8 mouse cellular contexts compared by ENCODE assay signal in genomic region chr19:34483547-34483946, GRCm38 (mm10). TPM values are rescaled to one million over a fixed set of nuclear protein-coding genes. Genes with fewer than 3 reads are reported as not detected.
A peak's percentile ranks its signal among the peaks of the same experiment; 100 is the strongest.
DNase-seq lines count a peak whose midpoint lies in the region; ATAC-seq and TF ChIP-seq lines count a peak whose summit lies in the region.

No protein-coding gene starts in this region.

- DNase-seq in forebrain, postnatal 0 days: peak; percentile 51
- peak; percentile 35 for DNase-seq in neural tube, embryonic 10.5 days (ENCODE audit: extremely low spot score, low spot score)
- DNase-seq in adrenal gland, postnatal 10 days: peak; percentile 69
- peak; percentile 36 for DNase-seq in heart, postnatal 0 days (ENCODE audit: low spot score)
- peak; percentile 88 for DNase-seq in lung, embryonic 14.5 days
- DNase-seq in thymus, postnatal 4 days: peak; percentile 66

- no peaks in the 10 kb centered on the region for H3K27me3 ChIP-seq in forebrain, postnatal 0 days (ENCODE audit: insufficient read depth, low read length)
- H3K27me3 ChIP-seq in forebrain, embryonic 13.5 days: no peaks in the 10 kb centered on the region
- H3K27me3 ChIP-seq in neural tube, embryonic 15.5 days (replicated peaks): no peaks in the 10 kb centered on the region
- H3K27me3 ChIP-seq in heart, postnatal 0 days (ENCODE audit: control insufficient read depth, insufficient read depth, low read length): no peaks in the 10 kb centered on the region
- no peaks in the 10 kb centered on the region for H3K27me3 ChIP-seq in lung, embryonic 14.5 days (ENCODE audit: insufficient read depth, low read length)

- H3K36me3 ChIP-seq in forebrain, postnatal 0 days (ENCODE audit: insufficient read depth): no peaks in the 10 kb centered on the region
- H3K36me3 ChIP-seq in forebrain, embryonic 13.5 days (ENCODE audit: poor library complexity, severe bottlenecking): no peaks in the 10 kb centered on the region
- H3K36me3 ChIP-seq in neural tube, embryonic 15.5 days: no peaks in the 10 kb centered on the region
- H3K36me3 ChIP-seq in heart, postnatal 0 days (replicated peaks; ENCODE audit: control insufficient read depth, insufficient read depth, low read length): no peaks in the 10 kb centered on the region
- no peaks in the 10 kb centered on the region for H3K36me3 ChIP-seq in lung, embryonic 14.5 days (ENCODE audit: insufficient read depth)

- no peaks in the 10 kb centered on the region for H3K4me1 ChIP-seq in forebrain, postnatal 0 days (ENCODE audit: insufficient read depth)
- no peaks in the 10 kb centered on the region for H3K4me1 ChIP-seq in forebrain, embryonic 13.5 days
- H3K4me1 ChIP-seq in neural tube, embryonic 15.5 days: no peaks in the 10 kb centered on the region
- no peaks in the 10 kb centered on the region for H3K4me1 ChIP-seq in heart, postnatal 0 days (ENCODE audit: control insufficient read depth, insufficient read depth)
- no peaks in the 10 kb centered on the region for H3K4me1 ChIP-seq in lung, embryonic 14.5 days (ENCODE audit: insufficient read depth)

- H3K9me3 ChIP-seq in forebrain, postnatal 0 days (ENCODE audit: low read length): no peaks in the 10 kb centered on the region
- H3K9me3 ChIP-seq in forebrain, embryonic 13.5 days (replicated peaks): no peaks in the 10 kb centered on the region
- no peaks in the 10 kb centered on the region for H3K9me3 ChIP-seq in neural tube, embryonic 15.5 days (replicated peaks)
- H3K9me3 ChIP-seq in heart, postnatal 0 days (replicated peaks; ENCODE audit: control insufficient read depth, low read length): no peaks in the 10 kb centered on the region
- no peaks in the 10 kb centered on the region for H3K9me3 ChIP-seq in lung, embryonic 14.5 days (ENCODE audit: low read depth, low read length)

- WGBS in forebrain, postnatal 0 days: 12% methylated on average over 4 of the region's 4 CpGs
- WGBS in forebrain, embryonic 13.5 days: 12% methylated on average over 4 of the region's 4 CpGs
- 10% methylated on average over 4 of the region's 4 CpGs for WGBS in neural tube, embryonic 15.5 days
- 12% methylated on average over 4 of the region's 4 CpGs for WGBS in heart, postnatal 0 days
- 14% methylated on average over 4 of the region's 4 CpGs for WGBS in lung, embryonic 14.5 days

- no peak overlapping the region for H3K4me2 ChIP-seq in forebrain, postnatal 0 days (ENCODE audit: low read depth)
- no peak overlapping the region for H3K4me2 ChIP-seq in forebrain, embryonic 13.5 days
- no peak overlapping the region for H3K4me2 ChIP-seq in neural tube, embryonic 15.5 days
- no peak overlapping the region for H3K4me2 ChIP-seq in heart, postnatal 0 days (ENCODE audit: low read depth, low read length)
- H3K4me2 ChIP-seq in lung, embryonic 14.5 days: no peak overlapping the region

- TF ChIP-seq CTCF in forebrain, postnatal 0 days (IDR thresholded peaks at IDR 0.05; ENCODE audit: low read depth): peak; percentile 47
- peak; percentile 55 for TF ChIP-seq CTCF in heart, postnatal 0 days (IDR thresholded peaks at IDR 0.05; ENCODE audit: low read depth)
- TF ChIP-seq CTCF in lung, embryonic 14.5 days (IDR thresholded peaks at IDR 0.05; ENCODE audit: low read depth): peak; percentile 71

- ATAC-seq in forebrain, postnatal 0 days: no peak
- ATAC-seq in forebrain, embryonic 13.5 days: no peak
- no peak for ATAC-seq in neural tube, embryonic 15.5 days (ENCODE audit: low FRiP score)
- no peak for ATAC-seq in heart, postnatal 0 days (ENCODE audit: insufficient read depth, low read depth)
- ATAC-seq in lung, embryonic 14.5 days (ENCODE audit: insufficient read depth): no peak

- no peak overlapping the region for H3K4me3 ChIP-seq in forebrain, postnatal 0 days (ENCODE audit: low read depth, low read length)
- H3K4me3 ChIP-seq in forebrain, embryonic 13.5 days: no peak overlapping the region
- H3K4me3 ChIP-seq in neural tube, embryonic 15.5 days (replicated peaks): no peak overlapping the region
- no peak overlapping the region for H3K4me3 ChIP-seq in heart, postnatal 0 days (ENCODE audit: low read depth, low read length)
- no peak overlapping the region for H3K4me3 ChIP-seq in lung, embryonic 14.5 days (ENCODE audit: low read depth, low read length)

- H3K9ac ChIP-seq in forebrain, postnatal 0 days: no peak overlapping the region
- no peak overlapping the region for H3K9ac ChIP-seq in forebrain, embryonic 13.5 days
- H3K9ac ChIP-seq in neural tube, embryonic 15.5 days (replicated peaks): no peak overlapping the region
- H3K9ac ChIP-seq in heart, postnatal 0 days (replicated peaks; ENCODE audit: low read depth, low read length): no peak overlapping the region
- H3K9ac ChIP-seq in lung, embryonic 14.5 days: no peak overlapping the region

- H3K27ac ChIP-seq in forebrain, postnatal 0 days (ENCODE audit: low read depth, low read length): no peak overlapping the region
- no peak overlapping the region for H3K27ac ChIP-seq in forebrain, embryonic 13.5 days
- no peak overlapping the region for H3K27ac ChIP-seq in neural tube, embryonic 15.5 days (replicated peaks)
- no peak overlapping the region for H3K27ac ChIP-seq in heart, postnatal 0 days (ENCODE audit: low read depth)
- H3K27ac ChIP-seq in lung, embryonic 14.5 days (ENCODE audit: low read depth): no peak overlapping the region

- TF ChIP-seq EP300 in heart, postnatal 0 days (IDR thresholded peaks at IDR 0.05; ENCODE audit: low read depth): no peak

RNA-seq across cellular contexts. Expression of gene Ch25h, which starts 8.6 kb away (rescaled TPM):
- 0.38 and 0.71 TPM in 2 replicates for total RNA-seq in forebrain, postnatal 0 days (2014; rRNA removed)
- polyA plus RNA-seq in forebrain, postnatal 0 days (2015; fragmentation: Nextera tagmentation; extraction: Ambion mirVana): 0.62 and 0.86 TPM in 2 replicates
- 0.23 and 0.37 TPM in 2 replicates for polyA plus RNA-seq in forebrain, embryonic 13.5 days (2015; fragmentation: Nextera tagmentation; extraction: Ambion mirVana)
- polyA plus RNA-seq in neural tube, embryonic 15.5 days (2015; fragmentation: Nextera tagmentation; extraction: Ambion mirVana): 0.52 and 1.2 TPM in 2 replicates
- total RNA-seq in adrenal gland, postnatal 10 days (2021): under 1 TPM; 0.55 to 0.57 TPM
- 1.5 and 2.7 TPM in 2 replicates for total RNA-seq in heart, postnatal 0 days (2014; rRNA removed; ENCODE audit: low replicate concordance)
- 0.92 and 1.3 TPM in 2 replicates for polyA plus RNA-seq in heart, postnatal 0 days (2015; fragmentation: Nextera tagmentation; extraction: Ambion mirVana)
- 0.14 and 0.43 TPM in 2 replicates for polyA plus RNA-seq in lung, embryonic 14.5 days (2014; fragmentation: Nextera tagmentation; extraction: Ambion mirVana)

RNA-seq across cellular contexts. Expression of gene Lipa, which starts 43.7 kb away (rescaled TPM):
- total RNA-seq in forebrain, postnatal 0 days (2014; rRNA removed): 17.9 and 21.9 TPM in 2 replicates
- 15.3 and 17.3 TPM in 2 replicates for polyA plus RNA-seq in forebrain, postnatal 0 days (2015; fragmentation: Nextera tagmentation; extraction: Ambion mirVana)
- polyA plus RNA-seq in forebrain, embryonic 13.5 days (2015; fragmentation: Nextera tagmentation; extraction: Ambion mirVana): 12.7 and 13.6 TPM in 2 replicates
- polyA plus RNA-seq in neural tube, embryonic 15.5 days (2015; fragmentation: Nextera tagmentation; extraction: Ambion mirVana): 22.4 and 24.7 TPM in 2 replicates
- total RNA-seq in adrenal gland, postnatal 10 days (2021): 100 to 1,000 TPM; 130 to 133 TPM
- total RNA-seq in heart, postnatal 0 days (2014; rRNA removed; ENCODE audit: low replicate concordance): 30.2 and 40.1 TPM in 2 replicates
- 16.8 and 20.7 TPM in 2 replicates for polyA plus RNA-seq in heart, postnatal 0 days (2015; fragmentation: Nextera tagmentation; extraction: Ambion mirVana)
- polyA plus RNA-seq in lung, embryonic 14.5 days (2014; fragmentation: Nextera tagmentation; extraction: Ambion mirVana): 44.8 and 45.6 TPM in 2 replicates

Comparison
In these comparisons a context has a peak if more than half of its experiments do, and no peak if none do; other contexts are left out.
1. DNase-seq: peak in every context shown above with its lines; median percentile 88 in lung, embryonic 14.5 days; 69 in adrenal gland, postnatal 10 days; 66 in thymus, postnatal 4 days; 51 in forebrain, postnatal 0 days; 36 in heart, postnatal 0 days; 35 in neural tube, embryonic 10.5 days.